Mouse (Mus musculus): ENCODE data around the gene Mrpl30.

DNA sequence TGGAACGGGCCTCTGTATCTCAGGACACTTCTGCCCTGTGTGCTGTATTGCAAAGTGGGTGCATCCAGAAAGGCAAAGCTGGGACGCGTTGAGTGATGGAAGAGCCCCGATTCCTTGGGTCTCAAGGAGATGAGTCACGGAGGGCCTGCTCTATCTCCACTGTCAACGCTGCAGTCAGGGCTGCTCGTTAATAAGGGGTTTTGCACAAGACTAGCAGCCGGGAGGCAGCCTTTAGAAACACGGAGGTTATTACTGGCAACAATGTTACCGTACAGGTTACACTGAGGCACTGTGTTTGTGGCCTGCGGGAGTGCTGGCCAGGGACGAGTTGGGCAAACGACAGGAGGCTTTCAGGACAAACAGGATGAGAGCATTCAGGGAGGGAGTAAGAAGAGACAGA, 27.4 kb downstream of the Mrpl30 start:
- TF ChIP-seq POLR2A (IDR thresholded peaks at IDR 0.05; ENCODE audit: extremely low read depth, insufficient read depth, low read length) (no peak), CTCF (IDR thresholded peaks at IDR 0.05; ENCODE audit: extremely low read depth, insufficient read depth, low read length) (no peak)

Measured in cortical plate, adult 2 months (tissue).